Mouse (Mus musculus) cerebellum, adult 11 months (tissue): Measurements from ENCODE around the gene Tbxas1.

Source experiments
- DNase-seq: peaks from one replicate; pipeline ENCODE4 v3.0.0; 2022

The Tbxas1 gene

DNA sequence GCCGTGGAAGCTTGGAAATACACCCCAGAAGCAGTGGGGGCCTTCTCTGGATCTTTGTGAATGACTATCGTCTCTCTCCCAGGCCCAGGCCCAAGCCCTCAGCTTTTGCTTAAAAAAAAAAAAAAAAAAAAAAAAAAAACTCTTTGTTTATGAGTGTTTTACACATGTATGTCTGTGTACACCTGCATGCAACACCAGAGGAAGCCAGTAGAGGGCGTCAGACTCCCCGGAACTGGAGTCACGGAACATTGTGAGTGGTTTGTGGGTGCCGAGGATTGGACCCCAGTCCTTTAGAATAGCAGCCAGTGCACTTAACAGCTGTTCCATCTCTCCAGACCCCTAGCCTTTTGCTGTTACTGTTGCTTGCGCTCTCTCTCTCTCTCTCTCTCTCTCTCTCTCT, 50.5 kb downstream of the Tbxas1 start:
- no peak for DNase-seq

DNA sequence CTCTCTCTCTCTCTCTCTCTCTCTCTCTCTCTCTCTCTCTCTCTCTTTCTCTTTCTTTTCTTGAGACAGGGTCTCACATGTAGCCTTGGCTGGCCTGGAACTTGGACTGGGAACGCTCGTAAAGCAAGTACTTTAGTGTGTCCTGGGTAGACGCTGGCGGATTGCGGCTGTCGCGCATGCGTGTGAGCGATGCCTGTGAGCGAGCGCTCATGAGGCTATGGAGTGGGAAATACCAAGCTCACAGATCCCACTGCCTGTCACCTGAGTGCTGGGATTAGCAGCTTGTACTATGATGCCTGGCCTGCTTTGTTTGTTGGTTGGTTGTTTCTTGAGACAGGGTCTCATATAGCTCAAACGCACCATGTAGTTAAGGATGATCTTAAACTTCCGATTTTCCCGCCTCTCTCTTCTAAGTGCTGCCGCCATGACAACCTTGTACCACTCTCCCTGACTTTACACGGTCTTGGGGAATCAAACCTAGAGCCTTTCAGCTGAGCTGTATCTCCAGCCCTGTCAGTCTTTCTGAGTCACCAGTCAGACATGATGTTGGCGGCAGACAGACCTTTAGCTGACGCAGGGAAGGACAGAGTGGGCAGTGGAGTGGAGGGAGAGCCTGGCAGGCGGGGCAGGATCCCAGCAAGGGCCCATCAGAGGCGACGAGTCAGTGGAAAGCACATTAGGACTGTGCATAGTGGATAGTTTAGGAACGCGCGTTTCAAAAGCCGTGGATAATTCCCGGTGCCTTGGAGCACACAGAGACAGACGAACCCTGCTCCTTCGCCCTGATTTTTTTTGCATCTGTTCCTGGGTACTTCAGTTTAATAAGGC, 51.1 kb downstream of the Tbxas1 start:
- no peak for DNase-seq

DNA sequence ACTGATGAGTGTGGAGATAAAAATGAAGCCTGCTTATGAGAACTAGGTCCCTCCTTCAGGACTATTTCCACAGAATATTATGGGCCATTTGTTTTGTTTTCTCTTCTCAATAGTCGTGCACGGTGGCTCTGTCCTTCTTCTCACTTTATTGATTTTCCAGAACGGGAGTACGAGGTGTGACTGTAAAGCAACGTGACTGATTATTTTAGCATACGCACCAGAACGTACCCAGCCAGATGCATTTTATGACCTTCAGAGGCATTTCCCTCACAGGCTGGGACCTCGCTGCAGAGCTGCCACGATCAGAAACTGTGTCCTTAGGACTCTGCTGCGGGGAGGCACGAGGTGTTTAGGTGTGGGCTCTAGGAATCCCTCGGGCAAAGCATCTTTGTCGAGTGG, 51.8 kb downstream of the Tbxas1 start:
- no peak for DNase-seq

DNA sequence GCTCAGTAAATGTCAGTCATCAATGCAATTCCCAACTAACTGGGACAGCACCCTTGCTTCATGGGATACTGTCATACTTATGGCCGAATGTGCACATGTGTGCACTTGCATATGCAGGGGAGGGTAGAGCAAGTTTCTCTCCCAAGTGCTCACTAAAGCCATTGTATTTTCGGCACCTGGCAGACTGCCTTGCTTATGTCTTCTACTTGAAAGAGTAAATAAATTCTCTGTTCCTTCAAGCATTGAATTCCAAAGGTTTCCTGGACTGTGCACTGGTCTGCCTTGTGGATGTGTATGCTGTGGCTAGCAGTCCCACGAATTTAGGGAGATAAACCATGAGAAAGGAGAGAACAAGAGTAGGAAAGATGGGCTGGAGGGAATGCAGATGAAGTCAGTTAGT, 53.3 kb downstream of the Tbxas1 start:
- no peak for DNase-seq

DNA sequence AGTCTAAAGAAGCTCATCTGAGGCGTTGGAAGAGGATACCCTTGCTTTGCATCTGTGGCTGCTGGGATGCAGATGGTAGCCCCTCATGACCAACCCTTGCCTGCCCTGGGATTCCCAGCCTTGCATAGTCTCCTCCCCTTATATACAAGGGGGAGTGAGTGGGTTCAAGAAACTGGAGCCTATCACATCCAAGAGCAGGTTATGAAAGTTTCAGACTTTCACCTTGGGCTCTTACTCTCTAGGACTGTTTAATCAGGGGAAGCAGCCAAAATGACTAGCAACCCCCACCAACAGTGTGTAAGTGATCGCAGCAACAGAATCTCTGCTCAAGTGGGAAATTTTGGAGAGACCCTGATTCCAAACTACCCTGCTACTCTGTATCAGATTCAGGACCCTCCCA, 60.8 kb downstream of the Tbxas1 start:
- DNase-seq = no peak

DNA sequence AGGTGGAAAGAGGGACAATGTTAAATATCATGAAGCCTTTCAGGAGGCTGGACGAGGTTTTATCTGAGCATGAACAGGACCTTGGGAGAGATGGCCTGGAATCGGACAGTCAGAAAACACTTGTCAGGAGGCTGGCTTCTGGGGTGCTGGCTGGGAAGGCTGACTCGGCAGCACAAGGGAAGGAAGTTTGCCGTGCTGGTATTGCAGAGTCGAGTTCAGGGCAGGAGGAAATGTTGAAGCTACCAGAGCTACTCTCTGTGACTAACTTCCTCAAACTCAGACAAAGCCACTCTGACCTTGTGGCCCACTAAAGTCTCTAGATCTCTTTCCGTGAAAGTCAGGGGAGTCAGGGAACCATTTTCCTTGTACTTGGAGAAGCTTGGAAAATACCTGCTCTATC, 63.2 kb downstream of the Tbxas1 start:
- DNase-seq = no peak

DNA sequence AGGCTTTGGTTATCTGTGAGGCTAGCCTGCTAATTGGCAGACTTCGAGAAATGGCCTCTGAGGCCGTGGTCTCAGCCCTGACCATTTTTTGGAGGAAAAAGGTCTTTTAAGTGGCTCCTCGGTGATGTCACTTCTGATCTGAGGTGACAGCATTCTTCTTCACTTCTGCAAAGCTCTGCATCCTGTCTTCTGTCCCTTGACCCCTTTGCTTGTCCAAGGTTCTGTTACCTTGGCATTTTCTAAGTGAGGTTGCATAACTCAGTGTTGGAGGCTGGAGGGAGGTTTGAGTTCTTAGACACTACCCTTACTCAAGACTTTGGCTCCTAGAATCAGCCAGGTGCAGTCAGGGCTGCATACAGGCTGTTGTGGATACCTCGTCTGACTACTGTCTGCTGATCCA, 63.9 kb downstream of the Tbxas1 start:
- no peak for DNase-seq

DNA sequence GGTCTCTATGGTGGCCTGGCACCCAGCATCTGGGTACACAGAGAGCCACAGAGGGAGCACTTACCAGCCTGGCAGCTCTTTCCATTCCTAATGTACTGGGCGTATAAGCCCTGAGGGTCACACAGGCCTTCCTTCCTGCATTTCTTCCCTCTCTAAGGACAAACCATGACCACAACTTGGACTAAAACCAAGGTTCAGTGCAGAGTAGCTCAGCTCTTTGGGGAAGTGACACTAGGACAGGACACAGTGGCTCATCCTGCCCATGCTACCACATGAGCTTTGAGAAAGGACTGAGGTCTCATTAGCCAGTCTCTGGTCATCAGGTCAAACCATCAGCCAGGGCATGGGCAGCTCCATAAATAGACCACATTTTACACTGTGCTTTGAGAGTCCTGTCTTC, 65.8 kb downstream of the Tbxas1 start:
- DNase-seq = no peak

DNA sequence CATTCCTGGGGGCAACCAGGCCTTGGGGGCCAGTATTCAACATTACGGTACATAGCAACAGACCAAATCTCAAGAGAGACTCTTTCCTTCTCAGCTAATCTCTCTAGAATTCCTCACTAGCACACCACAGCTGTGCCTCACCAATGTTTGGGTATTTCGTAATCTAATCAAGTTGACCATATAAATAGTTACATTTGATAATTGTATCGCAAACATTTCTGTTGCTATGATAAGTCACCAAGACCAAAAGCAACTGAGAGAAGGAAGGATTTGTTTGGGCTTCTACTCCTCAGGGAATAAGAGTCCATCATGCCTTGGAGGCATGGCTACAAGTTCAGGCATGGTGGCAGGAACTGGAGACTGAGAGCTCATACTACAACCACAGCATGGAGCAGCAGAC, 67.6 kb downstream of the Tbxas1 start:
- DNase-seq = no peak

DNA sequence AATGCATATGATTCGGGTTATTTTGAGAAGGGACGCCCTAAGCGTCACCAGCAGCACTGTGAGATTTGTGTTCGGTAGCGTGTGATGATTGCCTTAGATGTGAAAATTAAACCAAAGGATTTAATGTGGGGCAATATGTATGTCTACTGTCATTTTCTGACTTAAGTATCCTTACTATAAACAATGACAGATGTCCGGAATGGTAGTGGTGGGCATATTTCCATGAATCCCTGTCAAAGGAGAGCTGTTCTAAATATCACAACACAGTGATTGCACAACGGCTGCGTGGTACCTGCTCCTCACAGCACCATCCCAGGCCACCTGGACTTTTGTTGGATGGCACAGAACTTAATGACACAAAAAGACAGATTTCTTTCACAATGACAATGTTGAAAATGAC, 69.2 kb downstream of the Tbxas1 start:
- DNase-seq = no peak

DNA sequence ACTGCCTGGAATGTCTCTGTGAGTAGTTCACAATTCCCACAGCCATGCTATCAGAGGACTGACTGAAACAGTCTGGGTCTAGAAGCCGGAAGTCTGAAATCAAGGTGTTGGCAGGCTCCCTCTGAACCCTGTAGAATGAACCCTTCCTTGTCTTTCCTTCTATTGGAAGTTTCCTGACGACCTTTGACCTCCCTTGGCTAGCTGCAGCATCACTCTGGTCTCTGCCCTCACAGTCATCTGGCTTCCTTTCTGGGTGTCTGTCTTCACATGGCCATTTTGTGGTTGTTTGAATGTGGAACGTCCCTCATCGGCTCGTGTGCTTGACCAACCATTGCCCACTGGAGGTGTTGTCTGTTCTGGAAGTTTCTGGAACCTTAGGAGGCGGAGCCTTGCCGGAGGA, 69.6 kb downstream of the Tbxas1 start:
- DNase-seq = no peak

DNA sequence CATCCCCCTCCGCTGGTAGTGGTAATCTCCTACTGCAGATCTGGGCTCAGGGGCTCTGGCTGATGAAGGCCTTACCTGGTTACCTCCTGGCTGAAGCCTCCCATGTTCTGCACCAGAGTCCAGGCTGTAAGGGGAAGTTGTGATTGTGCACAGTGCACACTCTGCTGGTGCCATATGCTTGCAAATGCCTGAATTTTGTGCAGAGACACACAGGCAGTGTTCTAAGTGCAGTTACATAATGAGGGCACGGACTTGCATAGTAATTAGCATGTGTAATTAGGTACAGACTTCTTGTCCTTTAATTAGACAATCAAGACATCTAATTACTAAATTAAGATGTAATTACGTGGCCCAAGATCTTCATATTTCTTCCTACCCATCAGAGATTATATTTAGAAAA, 70.5 kb downstream of the Tbxas1 start:
- no peak for DNase-seq

DNA sequence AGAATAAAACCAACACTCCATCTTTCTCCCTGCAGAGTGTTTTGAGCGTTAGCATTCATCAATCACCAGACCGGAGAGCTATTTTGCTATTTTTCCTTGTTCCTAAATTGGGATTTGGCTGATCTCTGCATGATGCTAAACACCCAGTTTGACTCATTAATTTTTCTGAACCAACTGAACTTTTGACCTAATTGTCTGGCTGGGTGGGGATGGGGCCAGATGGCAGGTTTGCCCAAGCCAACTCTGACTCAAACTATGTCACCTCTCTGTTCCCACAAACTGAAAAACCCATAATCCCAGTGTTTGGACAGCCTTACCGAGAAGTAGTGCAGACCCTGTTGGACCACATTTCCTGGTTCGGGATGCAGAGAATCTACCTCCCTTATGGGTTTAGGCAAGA, 72.1 kb downstream of the Tbxas1 start:
- peak; percentile 5 for DNase-seq

DNA sequence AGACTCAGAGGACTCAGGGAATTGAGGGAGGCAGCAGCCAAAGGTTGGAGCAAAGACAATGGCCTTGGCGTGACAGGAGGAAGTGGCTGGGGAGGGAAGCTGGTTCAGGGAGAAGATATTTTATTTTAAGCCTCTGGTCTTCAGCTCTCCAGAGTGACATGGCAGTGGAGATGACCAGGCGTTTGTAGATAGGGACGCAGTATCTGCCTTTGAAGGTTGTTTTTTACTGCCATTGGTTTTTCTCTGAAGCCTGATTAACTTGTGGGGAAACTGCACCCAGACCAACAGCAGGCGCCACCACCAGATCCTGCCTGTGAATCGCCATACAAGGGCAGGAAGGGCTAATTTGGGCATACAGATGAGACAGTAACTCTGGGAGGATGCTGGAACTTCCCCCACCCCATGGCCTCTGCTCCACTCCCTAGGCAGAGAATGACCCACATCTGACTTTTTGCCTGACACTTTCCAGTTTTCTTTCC, 74.5 kb downstream of the Tbxas1 start:
- no peak for DNase-seq

DNA sequence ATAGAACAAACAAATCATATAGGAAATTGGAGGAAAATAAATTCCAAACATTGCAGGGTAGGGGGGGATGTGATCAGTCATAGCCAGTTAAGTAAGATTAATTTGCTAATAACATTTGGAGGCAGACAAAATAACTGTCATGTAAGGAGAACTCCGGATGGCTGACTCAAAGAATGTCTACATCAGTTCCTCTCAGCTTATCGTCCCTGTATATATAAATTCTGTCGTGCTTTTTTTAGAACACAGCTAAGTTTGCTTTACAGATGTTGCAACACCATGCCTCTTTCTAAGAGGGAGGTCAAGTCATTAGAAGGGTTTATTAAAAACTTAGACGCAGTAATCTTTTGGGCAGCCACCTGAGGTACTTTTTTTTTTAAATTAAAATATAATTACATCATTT, 75.1 kb downstream of the Tbxas1 start:
- no peak for DNase-seq

DNA sequence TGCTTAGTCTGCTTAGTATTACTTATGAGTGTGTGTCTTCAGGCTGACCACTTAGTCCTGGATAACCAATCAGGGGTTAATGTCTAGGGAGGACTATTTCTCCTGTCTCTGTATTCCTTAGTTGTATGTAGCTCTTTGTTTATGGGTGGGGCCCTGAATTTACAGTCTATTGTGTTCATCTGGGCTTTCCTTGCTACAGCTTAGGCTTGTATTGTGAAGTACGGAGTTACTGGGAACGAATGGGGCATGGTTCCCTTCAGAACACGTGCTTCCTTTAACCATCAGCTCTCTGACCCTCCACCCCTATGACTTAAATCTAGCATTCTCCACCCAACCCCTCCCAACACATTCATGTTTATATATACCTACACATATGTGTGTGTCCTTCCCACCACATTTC, 75.6 kb downstream of the Tbxas1 start:
- no peak for DNase-seq

DNA sequence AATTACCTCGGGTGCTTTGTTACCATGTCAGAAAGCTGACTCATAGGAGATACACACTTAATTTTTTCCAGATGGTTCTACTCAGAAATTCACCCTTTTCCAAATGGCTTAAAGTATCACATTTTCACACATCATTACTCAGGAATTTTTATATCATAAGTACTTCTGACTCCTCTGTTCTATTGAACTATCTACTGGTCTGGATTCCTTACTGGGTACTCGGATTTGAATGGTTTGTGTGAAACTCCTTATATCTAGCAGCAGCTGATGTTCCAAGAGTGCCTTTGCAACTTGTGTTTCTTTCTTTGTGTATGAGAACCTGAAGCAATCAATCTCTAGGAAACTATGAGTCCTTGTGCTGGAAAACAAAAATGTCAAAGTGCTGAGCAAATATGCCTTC, 81.4 kb downstream of the Tbxas1 start:
- no peak for DNase-seq

DNA sequence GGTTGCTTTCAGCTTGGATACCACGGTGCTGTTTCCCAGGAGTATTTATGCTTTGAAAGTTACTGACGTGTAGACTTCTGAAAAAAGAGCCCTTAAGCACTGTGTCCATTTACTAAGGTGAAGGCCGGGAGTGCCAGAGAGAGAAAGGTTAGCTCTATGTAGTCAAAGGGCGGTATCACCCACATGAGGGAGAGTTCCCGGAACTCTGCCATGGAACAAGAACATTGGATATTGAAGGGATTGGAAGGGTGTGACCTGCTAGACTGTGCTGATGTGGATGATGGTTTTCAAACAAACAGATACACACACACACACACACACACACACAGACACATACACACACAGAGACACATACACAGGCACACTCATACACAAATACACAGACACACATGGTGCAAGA, 82.0 kb downstream of the Tbxas1 start:
- DNase-seq = no peak

DNA sequence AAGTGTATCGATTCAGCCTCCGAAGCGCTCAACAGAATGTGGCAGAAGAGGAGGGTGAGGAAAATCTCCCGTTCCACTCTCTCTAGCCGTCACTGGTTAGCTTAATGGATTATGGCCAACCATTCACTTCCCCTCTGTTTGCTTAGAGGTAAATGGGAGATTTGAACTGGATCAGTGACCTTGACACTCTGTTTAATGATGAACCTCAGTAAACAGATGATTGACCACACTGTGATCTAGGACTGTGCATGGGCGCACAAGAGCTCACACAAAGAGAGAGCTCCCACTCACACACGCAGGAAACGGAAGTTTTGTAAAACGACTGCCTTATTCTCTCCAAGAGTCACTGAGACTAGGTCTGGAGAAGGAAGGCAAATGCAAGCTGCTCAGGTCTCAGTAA, 84.3 kb downstream of the Tbxas1 start:
- DNase-seq = no peak

DNA sequence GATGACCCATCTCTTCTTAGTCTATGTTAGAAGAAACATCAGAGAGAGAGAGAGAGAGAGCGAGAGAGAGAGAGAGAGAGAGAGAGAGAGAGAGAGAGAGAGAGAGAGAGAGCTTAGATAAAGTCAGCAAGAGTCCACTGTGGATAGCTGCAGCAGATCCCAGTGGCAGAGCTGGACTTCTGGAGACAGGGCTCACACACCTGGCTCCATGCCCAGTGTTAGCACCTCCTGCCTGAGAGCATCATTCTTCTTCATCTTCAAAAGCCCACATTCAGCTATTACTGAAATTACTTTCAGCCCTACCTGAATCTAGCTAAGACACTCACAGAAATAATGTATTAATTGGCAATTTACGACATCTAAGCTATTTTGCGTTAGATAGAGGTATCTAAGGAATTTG, 85.2 kb downstream of the Tbxas1 start:
- DNase-seq = peak; percentile 31

DNA sequence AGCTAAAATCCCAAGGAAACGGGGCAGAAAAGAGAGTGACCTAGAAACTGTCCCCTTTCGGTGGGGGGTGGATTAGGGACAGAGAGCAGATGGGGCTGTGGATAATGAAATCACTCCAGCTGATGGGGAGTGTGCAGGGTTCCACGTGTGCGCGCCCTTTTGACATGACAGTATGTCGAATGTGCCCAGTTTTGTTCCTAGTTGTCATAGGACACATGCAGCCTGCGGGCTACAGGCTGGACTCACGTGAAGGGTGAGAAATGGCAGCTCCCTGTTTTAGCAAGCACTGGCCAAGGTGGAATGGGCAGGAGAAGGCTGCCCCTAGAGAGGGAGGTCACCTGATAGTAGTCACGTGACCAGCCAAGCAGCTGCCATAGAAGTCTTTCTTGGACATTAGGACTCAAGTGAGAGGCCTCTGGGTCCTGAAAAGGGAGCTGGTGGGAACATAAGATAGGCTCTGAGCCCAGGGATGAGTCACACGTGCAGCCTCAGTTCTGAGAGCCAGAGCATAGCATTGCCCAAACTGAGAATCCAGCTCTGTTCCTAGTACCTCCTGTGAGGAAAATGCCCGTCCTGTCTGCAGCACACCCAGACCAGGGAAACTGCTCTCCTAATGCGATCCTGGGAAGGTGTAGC, 85.7 kb downstream of the Tbxas1 start:
- peak; percentile 34 for DNase-seq

DNA sequence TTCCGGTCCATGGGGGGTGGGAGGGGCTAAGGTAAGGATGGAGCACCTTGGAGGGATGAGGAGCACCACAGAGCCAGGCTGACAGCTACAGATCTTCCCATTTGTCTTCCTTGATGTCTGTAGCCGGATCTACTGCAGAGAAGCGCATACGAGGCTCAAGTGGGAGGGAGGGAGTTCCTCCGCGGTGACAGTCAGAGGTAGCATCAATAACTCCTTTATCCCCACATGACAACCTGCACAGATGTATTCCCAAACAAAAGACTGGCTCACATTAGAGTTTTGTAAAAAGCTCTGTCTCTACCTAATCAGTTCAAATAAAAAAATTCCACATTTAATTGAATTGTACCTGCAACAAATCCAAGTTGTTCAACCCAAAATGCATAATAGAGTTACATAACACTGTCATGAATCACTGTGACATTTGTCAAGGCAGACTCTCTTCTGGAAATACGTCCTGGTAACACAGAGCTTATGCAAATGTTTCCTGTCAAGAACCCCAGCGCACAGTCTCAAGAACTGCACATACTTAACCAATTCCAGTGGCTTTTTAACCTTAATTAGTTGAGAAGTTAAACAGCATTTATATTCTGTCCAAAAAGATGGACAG, 86.3 kb downstream of the Tbxas1 start:
- no peak for DNase-seq

DNA sequence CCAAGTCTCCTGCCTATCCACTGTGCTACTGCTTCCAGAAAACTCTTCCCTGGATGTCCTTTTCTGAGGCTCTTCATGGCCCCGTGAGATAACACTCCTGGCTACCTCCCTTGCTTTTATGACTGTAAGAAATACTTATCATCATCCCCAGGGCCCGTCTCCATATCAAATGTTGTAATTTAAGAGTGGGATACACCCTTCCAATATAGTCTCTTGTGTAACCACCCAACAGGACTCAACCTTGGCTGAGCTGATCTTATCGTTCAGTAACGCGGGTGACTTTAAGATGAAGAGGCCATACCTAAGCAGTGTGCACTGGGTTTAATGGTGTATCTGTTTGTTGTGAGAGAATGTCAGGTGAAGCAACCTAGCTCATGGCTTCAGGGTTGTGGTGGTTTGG, 91.6 kb downstream of the Tbxas1 start:
- no peak for DNase-seq

DNA sequence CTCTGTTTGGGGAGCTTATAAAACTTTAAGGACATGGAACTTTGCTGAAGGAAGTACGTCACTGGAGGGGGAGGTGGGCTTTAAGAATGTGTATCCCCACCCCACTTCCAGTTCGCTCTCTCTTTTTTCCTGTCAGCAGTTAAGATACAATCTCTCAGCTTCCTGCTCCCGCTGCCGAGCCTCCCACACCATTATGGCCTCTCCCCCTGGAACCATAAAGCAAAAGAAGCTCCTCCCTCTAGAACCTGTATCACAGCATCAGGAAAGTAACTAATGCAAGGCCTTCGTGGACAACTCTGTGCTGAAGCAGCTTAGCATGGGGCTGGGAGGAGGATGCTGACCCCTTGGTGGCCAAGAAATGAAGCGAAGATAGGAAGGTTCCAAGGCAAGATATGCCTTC, 92.1 kb downstream of the Tbxas1 start:
- DNase-seq = no peak
